Mouse (Mus musculus) intestine, postnatal 0 days (tissue): ENCODE data around the gene E130208F15Rik. TPM values are rescaled to one million over a fixed set of nuclear protein-coding genes. Genes with fewer than 3 reads are reported as not detected.

Experiments
- ATAC-seq: fragments of 200-750 bp; cut with Nextera tagmentation; 2 replicates; pipeline ENCODE4 v1.8.0; 2017; ENCODE audit warnings: mild to moderate bottlenecking, moderate TSS enrichment, moderate library complexity
- H3K27ac ChIP-seq: fragments of 300-500 bp; sonication (generic); 2 replicates; pipeline ENCODE4 v1.5.1; 2014; ENCODE audit warnings: mild to moderate bottlenecking, low read depth, low read length, moderate library complexity
- H3K27me3 ChIP-seq: fragments of 300-500 bp; sonication (generic); replicated peaks from 2 replicates; pipeline ENCODE4 v1.6.1; 2014; ENCODE audit warnings: low read length, mixed read lengths; ENCODE audit not compliant: control insufficient read depth, insufficient read depth
- H3K36me3 ChIP-seq: fragments of 300-500 bp; sonication (generic); 2 replicates; pipeline ENCODE4 v1.6.1; 2014; ENCODE audit warnings: mild to moderate bottlenecking, moderate library complexity; ENCODE audit not compliant: control insufficient read depth, insufficient read depth
- H3K4me1 ChIP-seq: fragments of 300-500 bp; sonication (generic); replicated peaks from 2 replicates; pipeline ENCODE4 v1.6.1; 2014; ENCODE audit warnings: antibody characterized with exemption, low read length, mixed read lengths; ENCODE audit not compliant: control insufficient read depth, insufficient read depth
- H3K4me2 ChIP-seq: fragments of 300-500 bp; sonication (generic); replicated peaks from 2 replicates; pipeline ENCODE4 v1.6.1; 2014; ENCODE audit warnings: low read depth, mild to moderate bottlenecking, moderate library complexity
- H3K4me3 ChIP-seq: fragments of 300-500 bp; sonication (generic); 2 replicates; pipeline ENCODE4 v1.5.1; 2014; ENCODE audit warnings: low read depth, low read length
- H3K9ac ChIP-seq: fragments of 300-500 bp; sonication (generic); 2 replicates; pipeline ENCODE4 v1.6.1; 2014; ENCODE audit warnings: mild to moderate bottlenecking, low read depth, low read length
- H3K9me3 ChIP-seq: fragments of 300-500 bp; sonication (generic); 2 replicates; pipeline ENCODE4 v1.6.1; 2016; ENCODE audit warnings: mixed run types; ENCODE audit not compliant: control insufficient read depth
- CTCF ChIP-seq: sonication (generic); IDR thresholded peaks from 2 replicates; pipeline ENCODE4 v1.5.1; 2016; ENCODE audit warnings: low read depth, mild to moderate bottlenecking, control low read depth, antibody characterized with exemption, moderate library complexity
- WGBS: fragments of 180-500 bp; shearing (Covaris S2); extraction: QIAGEN DNeasy Blood & Tissue Kit; methylation state at CpG from one replicate; pipeline ENCODE4 v1.1.7; 2014; 5-methylcytosine and 5-hydroxymethylcytosine counted together
- polyA plus RNA-seq: library from polyadenylated mRNA; unstranded; fragments of >200 nt; fragmentation: Nextera tagmentation; extraction: Ambion mirVana; gene quantifications from 2 replicates; pipeline ENCODE4 v1.2.1, GENCODE M21; 2015

E130208F15Rik gene
- polyA plus RNA-seq, 1 experiment from 2014 or later, result not detected

GRCm38 (mm10) chr7:30322865-30323264 is 1.3 kb downstream of the E130208F15Rik start:
- Histone ChIP-seq H3K27me3 (no peaks in the 10 kb centered on the region), H3K27ac (peak overlapping the region; percentile 90), H3K4me2 (peak overlapping the region; percentile 96), H3K4me1 (no peaks in the 10 kb centered on the region; the same call in 1 of the 2 replicates), H3K9ac (peak overlapping the region; percentile 46; the same call in 1 of the 2 replicates), H3K36me3 (no peaks in the 10 kb centered on the region), H3K9me3 (no peaks in the 10 kb centered on the region), H3K4me3 (peak overlapping the region; percentile 76)
- ATAC-seq, result peak; percentile 63
- no peak for TF ChIP-seq CTCF
- 14% methylated on average over 6 of the region's 6 CpGs for WGBS

- WGBS, result 83% methylated on average over 3 of the region's 3 CpGs
- no peak for TF ChIP-seq CTCF
- H3K9ac ChIP-seq, result peak within 1 kb of the TSS; percentile 46; the same call in 1 of the 2 replicates
Measured at GRCm38 (mm10) chr7:30323795-30324194, 2.3 kb downstream of the E130208F15Rik start, which contains the start of gene Sdhaf1. Sdhaf1 (minus strand) TSS chr7:30323895.

GRCm38 (mm10) chr7:30324300-30324944 is 2.9 kb downstream of the E130208F15Rik start:
- Histone ChIP-seq H3K4me1 (no peaks in the 10 kb centered on the region; the same call in 1 of the 2 replicates), H3K4me3 (no peak overlapping the region), H3K36me3 (no peaks in the 10 kb centered on the region), H3K9me3 (no peaks in the 10 kb centered on the region), H3K4me2 (no peak overlapping the region), H3K9ac (no peak overlapping the region), H3K27ac (no peak overlapping the region), H3K27me3 (no peaks in the 10 kb centered on the region)
- TF ChIP-seq CTCF, result no peak
- no peak for ATAC-seq
- 90% methylated on average over 5 of the region's 5 CpGs for WGBS

More at GRCm38 (mm10) chr7:30323795-30324194, 2.3 kb downstream of the E130208F15Rik start, which contains the start of gene Sdhaf1:
- Histone ChIP-seq H3K4me1 (no peaks in the 10 kb centered on the region; the same call in 1 of the 2 replicates), H3K36me3 (no peaks in the 10 kb centered on the region), H3K27ac (peak within 1 kb of the TSS; percentile 90), H3K27me3 (no peaks in the 10 kb centered on the region), H3K9me3 (no peaks in the 10 kb centered on the region), H3K4me2 (peak within 1 kb of the TSS; percentile 96), H3K4me3 (peak within 1 kb of the TSS; percentile 76)
- ATAC-seq, result no peak

GRCm38 (mm10) chr7:30325364-30325763 is 3.8 kb downstream of the E130208F15Rik start:
- ATAC-seq, result no peak
- Histone ChIP-seq H3K4me2 (no peak overlapping the region), H3K27me3 (no peaks in the 10 kb centered on the region), H3K9ac (no peak overlapping the region), H3K27ac (no peak overlapping the region), H3K9me3 (no peaks in the 10 kb centered on the region), H3K4me3 (no peak overlapping the region), H3K4me1 (no peaks in the 10 kb centered on the region; the same call in 1 of the 2 replicates), H3K36me3 (no peaks in the 10 kb centered on the region)
- WGBS, result 45% methylated on average over 2 of the region's 2 CpGs
- peak; percentile 79 for TF ChIP-seq CTCF

GRCm38 (mm10) chr7:30326427-30326826 is 4.9 kb downstream of the E130208F15Rik start:
- Histone ChIP-seq H3K27me3 (peaks cover 7% of the 10 kb centered on the region; the same call in 1 of the 2 replicates), H3K36me3 (no peaks in the 10 kb centered on the region), H3K4me2 (no peak overlapping the region), H3K9me3 (no peaks in the 10 kb centered on the region), H3K27ac (no peak overlapping the region), H3K4me3 (no peak overlapping the region), H3K9ac (no peak overlapping the region), H3K4me1 (no peaks in the 10 kb centered on the region; the same call in 1 of the 2 replicates)
- TF ChIP-seq CTCF, result no peak
- no peak for ATAC-seq

- no peak overlapping the region for H3K4me2 ChIP-seq
- H3K27ac ChIP-seq, result no peak overlapping the region
- no peak for ATAC-seq
Measured at GRCm38 (mm10) chr7:30327140-30327539, 5.6 kb downstream of the E130208F15Rik start.

More at GRCm38 (mm10) chr7:30327140-30327539, 5.6 kb downstream of the E130208F15Rik start:
- no peak overlapping the region for H3K9ac ChIP-seq
- H3K27me3 ChIP-seq, result peaks cover 11% of the 10 kb centered on the region; the same call in 1 of the 2 replicates
- TF ChIP-seq CTCF, result no peak
- no peak overlapping the region for H3K4me3 ChIP-seq
- no peaks in the 10 kb centered on the region for H3K36me3 ChIP-seq
- H3K4me1 ChIP-seq, result no peaks in the 10 kb centered on the region; the same call in 1 of the 2 replicates
- 63% methylated on average over 15 of the region's 15 CpGs for WGBS
- H3K9me3 ChIP-seq, result no peaks in the 10 kb centered on the region
